Mouse (Mus musculus) embryonic facial prominence, embryonic 15.5 days (tissue): ENCODE data around the gene Bmpr2. TPM values are rescaled to one million over a fixed set of nuclear protein-coding genes. Genes with fewer than 3 reads are reported as not detected.

Source experiments
- ATAC-seq: fragments of 200-750 bp; cut with Nextera tagmentation; 2 replicates; pipeline ENCODE4 v1.8.0; 2017; ENCODE audit warnings: low read depth, moderate TSS enrichment; ENCODE audit not compliant: insufficient number of reproducible peaks, low FRiP score, low TSS enrichment
- H3K27ac ChIP-seq: fragments of 300-500 bp; sonication (generic); replicated peaks from 2 replicates; pipeline ENCODE4 v1.5.1; 2015; ENCODE audit warnings: mild to moderate bottlenecking, inconsistent platforms
- H3K27me3 ChIP-seq: fragments of 300-500 bp; sonication (generic); 2 replicates; pipeline ENCODE4 v1.6.1; 2015; ENCODE audit warnings: inconsistent platforms
- H3K36me3 ChIP-seq: fragments of 300-500 bp; sonication (generic); 2 replicates; pipeline ENCODE4 v1.6.1; 2015; ENCODE audit warnings: mild to moderate bottlenecking, inconsistent platforms
- H3K4me1 ChIP-seq: fragments of 300-500 bp; sonication (generic); 2 replicates; pipeline ENCODE4 v1.6.1; 2015; ENCODE audit warnings: inconsistent platforms
- H3K4me2 ChIP-seq: fragments of 300-500 bp; sonication (generic); replicated peaks from 2 replicates; pipeline ENCODE4 v1.6.1; 2015; ENCODE audit warnings: mild to moderate bottlenecking, inconsistent platforms
- H3K4me3 ChIP-seq: fragments of 300-500 bp; sonication (generic); replicated peaks from 2 replicates; pipeline ENCODE4 v1.5.1; 2015; ENCODE audit warnings: mild to moderate bottlenecking, inconsistent platforms
- H3K9ac ChIP-seq: fragments of 300-500 bp; sonication (generic); 2 replicates; pipeline ENCODE4 v1.6.1; 2015; ENCODE audit warnings: inconsistent platforms
- H3K9me3 ChIP-seq: fragments of 300-500 bp; sonication (generic); replicated peaks from 2 replicates; pipeline ENCODE4 v1.6.1; 2016; ENCODE audit warnings: inconsistent platforms
- WGBS: fragments of 180-500 bp; shearing (Covaris S2); methylation state at CpG from one replicate; pipeline ENCODE4 v1.1.7; 2015; 5-methylcytosine and 5-hydroxymethylcytosine counted together
- polyA plus RNA-seq: library from polyadenylated mRNA; unstranded; fragments of >200 nt; fragmentation: Nextera tagmentation; extraction: Ambion mirVana; gene quantifications from 2 replicates; pipeline ENCODE4 v1.2.1, GENCODE M21; 2015

The Bmpr2 gene
- polyA plus RNA-seq, 1 experiment from 2014 or later: 8.8 TPM

DNA sequence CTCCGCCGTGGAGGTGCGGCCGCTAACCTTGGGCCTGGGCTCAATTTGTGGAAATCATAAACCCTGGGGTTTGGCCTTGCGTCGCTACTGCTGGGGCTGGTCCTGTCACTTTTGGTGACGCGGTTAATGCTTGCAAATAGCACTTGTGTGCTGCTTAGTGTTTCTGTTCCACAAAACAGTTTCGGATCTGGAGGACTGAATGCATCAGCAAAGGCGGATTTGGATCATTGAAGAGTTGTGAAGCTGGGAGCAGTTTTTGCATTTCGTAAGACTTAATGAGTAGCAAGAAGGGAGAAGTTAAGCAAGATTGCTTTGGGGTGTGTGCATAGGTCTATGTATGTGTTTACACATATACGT, 150.6 kb downstream of the Bmpr2 start:
- H3K4me2 ChIP-seq: peak overlapping the region; percentile 64
- H3K9me3 ChIP-seq: no peaks in the 10 kb centered on the region
- peaks cover 25% of the 10 kb centered on the region for H3K4me1 ChIP-seq
- H3K27me3 ChIP-seq: no peaks in the 10 kb centered on the region
- no peaks in the 10 kb centered on the region for H3K36me3 ChIP-seq
- no peak for ATAC-seq
- peak overlapping the region; percentile 91 for H3K27ac ChIP-seq
- H3K4me3 ChIP-seq: peak overlapping the region; percentile 97
- H3K9ac ChIP-seq: peak overlapping the region; percentile 92
- WGBS: 3% methylated on average over 12 of the region's 12 CpGs

DNA sequence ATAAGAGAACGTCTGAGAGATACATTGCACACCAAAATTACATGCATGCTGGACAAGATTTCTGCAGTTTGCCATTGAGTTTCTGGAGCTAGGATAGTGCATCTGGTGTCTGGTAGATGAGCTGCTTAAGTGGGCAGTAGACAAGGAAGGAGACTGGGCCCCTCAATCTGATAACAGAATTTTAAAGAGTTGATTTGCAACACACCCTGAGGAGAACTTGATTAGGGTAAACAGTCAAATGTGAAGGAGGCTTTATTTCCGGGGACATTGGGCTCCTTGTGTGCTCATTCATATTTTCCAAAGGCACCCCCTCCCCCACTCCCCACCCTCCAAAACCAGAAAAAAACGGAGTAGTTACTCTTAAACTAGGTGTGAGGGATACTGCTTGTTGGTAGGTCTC, 151.6 kb downstream of the Bmpr2 start:
- 42% methylated on average over 3 of the region's 3 CpGs for WGBS
- ATAC-seq: no peak
- Histone ChIP-seq H3K27ac (no peak overlapping the region), H3K9ac (no peak overlapping the region), H3K4me1 (peaks cover 25% of the 10 kb centered on the region), H3K27me3 (no peaks in the 10 kb centered on the region), H3K4me3 (peak overlapping the region; percentile 97; the same call in 1 of the 2 replicates), H3K4me2 (peak overlapping the region; percentile 64), H3K9me3 (no peaks in the 10 kb centered on the region), H3K36me3 (no peaks in the 10 kb centered on the region)

DNA sequence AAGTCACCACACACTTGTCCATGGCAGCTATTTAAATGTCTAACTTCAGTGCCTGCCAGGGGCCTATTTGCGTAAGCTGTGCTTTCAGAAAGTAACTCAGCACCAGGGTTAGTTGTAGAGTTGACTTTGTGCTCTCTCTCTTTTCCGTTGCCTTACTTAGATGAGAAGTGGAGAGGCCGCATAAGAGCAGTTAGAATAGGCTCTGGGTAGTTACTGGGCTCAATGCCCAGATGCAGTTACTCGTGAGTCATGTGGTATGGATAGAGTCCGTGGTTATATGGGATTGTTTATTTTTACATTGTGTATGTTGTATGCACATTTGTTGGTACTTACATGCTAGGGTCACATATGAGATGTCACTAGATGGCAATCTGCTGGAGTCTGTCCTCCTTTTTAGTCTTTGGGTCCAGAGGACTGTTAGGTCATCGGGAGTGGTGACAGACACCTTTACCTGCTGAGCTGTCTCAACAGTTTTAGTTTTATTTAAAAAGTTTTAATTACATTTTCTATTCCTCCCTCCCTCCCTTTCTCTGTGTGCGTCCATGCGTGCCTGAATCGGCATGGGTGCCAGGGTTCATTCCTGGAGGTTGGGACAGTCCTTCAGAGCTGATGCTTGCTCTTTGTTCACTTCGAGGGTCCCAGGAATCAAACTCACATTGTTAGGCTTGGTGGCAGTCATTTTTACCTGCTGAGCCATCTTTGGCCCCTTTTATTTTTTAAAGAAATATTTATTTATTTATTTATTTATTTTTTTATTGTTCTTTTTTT, 152.8 kb downstream of the Bmpr2 start:
- Histone ChIP-seq H3K27me3 (no peaks in the 10 kb centered on the region), H3K4me2 (no peak overlapping the region), H3K4me3 (no peak overlapping the region), H3K4me1 (peaks cover 25% of the 10 kb centered on the region), H3K36me3 (no peaks in the 10 kb centered on the region), H3K9me3 (no peaks in the 10 kb centered on the region), H3K27ac (no peak overlapping the region; the same call in 1 of the 2 replicates), H3K9ac (no peak overlapping the region)
- 56% methylated on average over 10 of the region's 10 CpGs for WGBS
- no peak for ATAC-seq

DNA sequence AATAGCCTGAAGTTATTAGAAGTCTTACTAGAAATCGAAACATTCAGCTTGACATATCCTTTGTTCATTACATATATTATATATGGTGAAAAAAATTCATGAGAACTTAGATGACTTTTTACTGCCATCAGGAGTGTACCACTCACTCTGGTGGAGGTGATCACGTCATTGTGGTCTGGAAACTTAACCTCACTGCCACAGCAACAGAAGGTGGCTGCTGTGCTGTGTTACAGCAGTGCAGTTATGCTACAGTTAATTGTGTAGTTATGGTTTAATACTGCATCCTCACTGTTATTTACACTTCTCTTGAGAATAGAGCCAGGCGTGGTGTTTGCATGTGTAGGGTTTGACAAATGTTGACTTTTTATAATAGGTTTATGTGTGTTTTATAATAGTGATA, 154.2 kb downstream of the Bmpr2 start:
- Histone ChIP-seq H3K4me3 (no peak overlapping the region), H3K27ac (no peak overlapping the region), H3K9me3 (no peaks in the 10 kb centered on the region), H3K4me2 (no peak overlapping the region), H3K27me3 (no peaks in the 10 kb centered on the region), H3K36me3 (no peaks in the 10 kb centered on the region), H3K9ac (no peak overlapping the region), H3K4me1 (peaks cover 25% of the 10 kb centered on the region)
- 66% methylated on average over 3 of the region's 3 CpGs for WGBS
- no peak for ATAC-seq

DNA sequence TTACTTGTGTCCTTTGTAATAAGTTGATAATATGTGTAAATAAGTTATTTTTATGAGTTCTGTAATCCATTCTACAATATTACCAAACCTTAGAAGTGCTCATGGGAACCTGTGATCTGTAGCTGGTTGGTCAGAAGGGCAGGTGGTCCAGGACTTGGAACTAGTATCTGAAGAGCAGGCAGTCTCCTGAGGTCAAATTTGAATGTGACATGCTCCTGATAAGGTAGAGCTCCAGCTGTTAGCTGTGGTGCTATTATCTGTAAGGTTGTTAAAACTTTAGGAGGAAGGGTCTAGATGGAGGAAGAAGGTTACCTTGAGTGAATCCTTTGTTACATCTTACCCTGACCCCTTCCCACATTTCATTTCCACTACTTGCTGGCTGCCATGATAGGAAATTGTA, 154.9 kb downstream of the Bmpr2 start:
- no peak for ATAC-seq
- H3K9ac ChIP-seq: no peak overlapping the region
- H3K4me3 ChIP-seq: no peak overlapping the region
- H3K9me3 ChIP-seq: no peaks in the 10 kb centered on the region
- no peaks in the 10 kb centered on the region for H3K27me3 ChIP-seq
- H3K27ac ChIP-seq: no peak overlapping the region
- no peaks in the 10 kb centered on the region for H3K36me3 ChIP-seq
- no peak overlapping the region for H3K4me2 ChIP-seq
- H3K4me1 ChIP-seq: peaks cover 25% of the 10 kb centered on the region

DNA sequence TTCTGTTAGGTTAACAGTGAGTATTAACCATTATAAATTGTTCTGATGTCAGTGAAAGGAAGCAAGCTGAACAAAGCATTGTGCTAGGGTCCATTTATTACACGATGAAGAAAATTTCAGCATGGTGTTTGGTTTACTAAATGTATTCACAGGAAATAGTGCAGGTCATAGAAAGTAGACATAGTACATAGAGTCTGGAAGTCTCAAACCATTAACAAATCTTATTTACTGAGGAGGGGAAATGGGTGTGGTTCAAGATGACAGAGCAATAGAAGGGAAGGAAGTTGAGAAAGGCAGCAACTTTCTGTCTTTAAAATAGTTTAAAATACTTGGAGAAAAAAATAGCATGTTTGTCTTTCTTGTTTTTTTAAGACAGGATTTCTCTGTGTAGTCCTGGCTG, 160.0 kb downstream of the Bmpr2 start:
- Histone ChIP-seq H3K36me3 (no peaks in the 10 kb centered on the region), H3K27me3 (no peaks in the 10 kb centered on the region), H3K27ac (no peak overlapping the region), H3K4me3 (no peak overlapping the region), H3K9me3 (no peaks in the 10 kb centered on the region), H3K4me2 (no peak overlapping the region), H3K9ac (no peak overlapping the region), H3K4me1 (0 out of 2 replicates have a peak, but pooled peaks cover 6% of the 10 kb centered on the region)
- no peak for ATAC-seq
- WGBS: 68% methylated on average over 1 of the region's 1 CpGs

DNA sequence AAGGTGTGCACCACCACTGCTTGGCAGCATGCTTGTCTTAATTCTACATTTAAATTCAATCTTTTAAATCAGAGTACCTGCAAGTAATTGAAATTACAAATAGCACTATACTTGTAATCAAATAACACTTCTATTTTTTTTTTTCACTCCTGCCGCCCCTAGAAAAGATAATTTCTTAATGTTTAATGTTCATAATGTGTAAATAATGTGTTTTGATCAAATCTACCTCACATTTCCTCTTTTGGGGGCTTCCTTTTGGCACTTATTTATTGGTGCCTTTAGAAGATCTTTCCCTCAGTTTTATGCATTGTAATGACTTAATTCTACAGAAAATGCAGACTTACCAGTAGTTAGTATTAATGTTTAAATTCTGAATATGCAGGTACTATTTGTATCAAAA, 160.5 kb downstream of the Bmpr2 start:
- Histone ChIP-seq H3K4me2 (no peak overlapping the region), H3K27ac (no peak overlapping the region), H3K27me3 (no peaks in the 10 kb centered on the region), H3K4me3 (no peak overlapping the region), H3K9me3 (no peaks in the 10 kb centered on the region), H3K4me1 (0 out of 2 replicates have a peak, but pooled peaks cover 6% of the 10 kb centered on the region), H3K36me3 (no peaks in the 10 kb centered on the region), H3K9ac (no peak overlapping the region)
- 88% methylated on average over 1 of the region's 1 CpGs for WGBS
- ATAC-seq: no peak

DNA sequence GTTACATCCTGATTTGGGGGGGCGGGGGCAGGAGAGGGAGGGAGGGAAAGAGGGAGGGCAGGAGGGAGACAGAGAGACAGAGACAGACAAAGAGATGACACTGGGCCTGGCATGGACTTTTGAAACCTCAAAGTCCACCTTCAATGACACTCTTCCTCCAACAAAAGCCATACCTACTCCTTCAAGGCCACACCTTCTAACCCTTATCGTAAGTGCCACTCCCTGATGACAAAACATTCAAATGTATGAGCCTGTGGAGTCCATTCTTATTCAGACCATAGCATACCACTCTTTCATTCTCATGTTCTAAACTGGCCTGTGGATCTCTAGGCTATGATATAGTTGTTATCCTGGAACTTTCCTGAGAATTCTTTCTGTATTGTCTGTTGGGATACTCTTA, 161.2 kb downstream of the Bmpr2 start:
- Histone ChIP-seq H3K4me1 (0 out of 2 replicates have a peak, but pooled peaks cover 6% of the 10 kb centered on the region), H3K4me2 (no peak overlapping the region), H3K4me3 (no peak overlapping the region), H3K9ac (no peak overlapping the region), H3K27me3 (no peaks in the 10 kb centered on the region), H3K36me3 (no peaks in the 10 kb centered on the region), H3K27ac (no peak overlapping the region), H3K9me3 (no peaks in the 10 kb centered on the region)
- WGBS: 93% methylated on average over 2 of the region's 2 CpGs
- ATAC-seq: no peak

DNA sequence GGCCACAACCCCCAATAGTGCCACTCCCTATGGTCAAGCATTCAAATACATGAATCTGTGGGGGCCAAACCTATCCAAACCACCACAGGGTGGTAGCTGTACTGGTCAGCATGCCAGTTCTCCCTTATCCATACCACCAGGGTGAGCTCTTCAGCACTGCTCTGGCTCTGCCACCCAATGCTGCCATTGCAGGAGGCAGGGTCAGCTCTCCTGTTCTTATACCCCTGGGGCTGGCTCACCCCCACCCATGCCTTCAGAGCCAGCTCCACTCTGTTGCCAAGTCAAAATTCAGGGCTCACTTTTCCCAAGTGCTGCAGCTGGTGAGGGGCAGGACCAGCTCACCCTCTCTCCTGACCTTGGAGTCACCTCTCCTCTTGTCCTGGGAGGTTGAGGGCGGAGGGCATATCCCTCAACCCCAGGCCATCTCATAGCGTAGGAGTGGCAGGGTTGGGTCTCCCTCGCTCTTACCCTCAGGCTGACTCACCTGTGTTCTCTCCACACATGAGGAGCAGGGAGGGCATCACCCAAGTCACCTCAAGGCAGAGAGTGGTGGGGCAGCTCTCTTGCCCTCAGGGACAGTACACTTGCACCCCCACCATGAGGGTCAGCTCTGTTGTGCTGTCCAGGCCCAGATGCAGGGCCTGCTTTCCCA, 162.9 kb downstream of the Bmpr2 start:
- no peaks in the 10 kb centered on the region for H3K9me3 ChIP-seq
- H3K4me1 ChIP-seq: 0 out of 2 replicates have a peak, but pooled peaks cover 6% of the 10 kb centered on the region
- no peaks in the 10 kb centered on the region for H3K36me3 ChIP-seq
- 84% methylated on average over 3 of the region's 3 CpGs for WGBS
- H3K9ac ChIP-seq: no peak overlapping the region
- ATAC-seq: no peak
- H3K27me3 ChIP-seq: no peaks in the 10 kb centered on the region
- no peak overlapping the region for H3K4me3 ChIP-seq
- H3K4me2 ChIP-seq: no peak overlapping the region
- H3K27ac ChIP-seq: no peak overlapping the region

DNA sequence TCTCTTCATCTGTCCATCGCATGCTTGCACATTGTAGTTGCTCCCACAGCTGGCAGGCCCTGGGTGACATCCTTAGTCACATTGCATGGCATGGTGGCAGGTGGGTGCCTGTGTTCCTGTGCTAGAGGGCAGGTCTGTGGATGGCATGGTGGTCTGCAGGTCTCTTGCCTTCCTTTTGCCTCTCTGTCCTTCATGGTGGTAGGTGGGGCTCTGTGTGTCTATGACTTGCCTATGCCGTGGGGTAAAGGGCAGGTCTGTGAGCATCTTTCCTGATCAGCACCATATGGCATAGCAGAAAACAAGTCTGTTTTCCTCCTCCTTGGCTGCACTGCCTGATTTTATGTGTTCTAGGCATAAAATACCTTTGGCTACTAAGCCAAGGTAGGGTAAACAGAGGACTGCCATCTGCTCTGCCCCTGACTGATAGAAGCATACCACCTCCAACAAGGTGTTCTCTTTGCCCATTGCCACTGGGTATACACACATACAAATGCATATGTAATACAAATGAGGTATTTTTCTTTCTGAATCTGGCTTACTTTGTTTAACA, 164.0 kb downstream of the Bmpr2 start:
- Histone ChIP-seq H3K27ac (no peak overlapping the region), H3K4me3 (no peak overlapping the region), H3K27me3 (no peaks in the 10 kb centered on the region), H3K36me3 (no peaks in the 10 kb centered on the region), H3K4me2 (no peak overlapping the region), H3K9ac (no peak overlapping the region), H3K4me1 (0 out of 2 replicates have a peak, but pooled peaks cover 6% of the 10 kb centered on the region), H3K9me3 (no peaks in the 10 kb centered on the region)
- no peak for ATAC-seq
- 70% methylated on average over 2 of the region's 2 CpGs for WGBS
